Mouse (Mus musculus): ENCODE results near the gene Ptprz1. TPM values are rescaled to one million over a fixed set of nuclear protein-coding genes. Genes with fewer than 3 reads are reported as not detected.

The Ptprz1 gene
- polyA plus RNA-seq, 1 experiment from 2014 or later = 17.9 TPM

DNA sequence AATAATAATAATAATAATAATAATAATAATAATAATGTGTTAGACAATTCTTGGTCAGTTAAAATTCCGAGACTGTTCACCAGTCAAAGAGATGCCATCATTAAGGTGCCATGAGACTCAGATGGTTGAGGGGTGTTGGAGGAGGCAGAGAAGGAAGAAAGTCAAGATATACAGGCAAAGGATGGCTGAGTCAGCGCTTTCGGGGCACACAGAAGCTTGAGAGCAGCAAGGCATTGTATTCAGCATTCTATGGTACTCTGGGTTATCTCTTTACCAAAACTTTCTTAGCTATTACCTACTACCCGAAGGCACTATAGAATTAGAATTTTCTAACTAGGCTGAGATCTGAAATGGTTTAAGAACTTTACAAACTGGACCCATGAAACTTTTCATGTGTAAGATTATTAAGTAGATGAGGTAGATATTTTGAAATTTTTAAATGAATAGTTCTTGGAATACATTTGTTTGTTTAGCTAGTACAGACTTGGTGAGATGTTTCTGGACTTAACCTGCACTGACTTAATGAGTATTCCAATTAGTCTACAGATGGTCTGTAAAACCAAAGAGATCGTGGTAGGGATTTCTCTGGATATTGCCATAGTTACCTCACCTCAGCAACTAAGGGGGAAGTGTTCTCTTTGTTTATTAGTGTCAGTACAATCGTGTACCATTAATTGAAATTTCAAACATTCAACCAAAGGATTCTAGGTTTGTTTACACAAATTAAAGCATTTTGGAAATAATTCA is 33.4 kb downstream of the Ptprz1 start:
- no peaks in the 10 kb centered on the region for H3K9me3 ChIP-seq (ENCODE audit: control insufficient read depth, low read length)
- H3K4me3 ChIP-seq (ENCODE audit: low read depth, low read length) = no peak overlapping the region
- no peak overlapping the region for H3K9ac ChIP-seq (ENCODE audit: low read length)
- H3K27ac ChIP-seq (ENCODE audit: low read depth, low read length) = no peak overlapping the region
- DNase-seq (ENCODE audit: low spot score) (no peak), ATAC-seq (ENCODE audit: insufficient read depth, low FRiP score, low TSS enrichment) (no peak)
- 80% methylated on average over 6 of the region's 6 CpGs for WGBS
- no peaks in the 10 kb centered on the region for H3K36me3 ChIP-seq (ENCODE audit: control insufficient read depth, insufficient read depth, low read length)
- no peaks in the 10 kb centered on the region for H3K27me3 ChIP-seq (ENCODE audit: control insufficient read depth, insufficient read depth, low read length)
- H3K4me2 ChIP-seq (ENCODE audit: low read depth) = no peak overlapping the region
- H3K4me1 ChIP-seq (ENCODE audit: control insufficient read depth, insufficient read depth, low read length) = no peaks in the 10 kb centered on the region; the same call in 1 of the 2 replicates

GRCm38 (mm10) chr6:22909257-22909907 is 34.1 kb downstream of the Ptprz1 start:
- H3K9me3 ChIP-seq (ENCODE audit: control insufficient read depth, low read length) = no peaks in the 10 kb centered on the region
- no peak overlapping the region for H3K4me2 ChIP-seq (ENCODE audit: low read depth)
- no peaks in the 10 kb centered on the region for H3K36me3 ChIP-seq (ENCODE audit: control insufficient read depth, insufficient read depth, low read length)
- no peak overlapping the region for H3K27ac ChIP-seq (ENCODE audit: low read depth, low read length)
- H3K4me3 ChIP-seq (ENCODE audit: low read depth, low read length) = no peak overlapping the region
- ATAC-seq (ENCODE audit: insufficient read depth, low FRiP score, low TSS enrichment) (0 out of 2 replicates have a peak, but pooled peaks have one; percentile 49), DNase-seq (ENCODE audit: low spot score) (peak; percentile 37)
- H3K4me1 ChIP-seq (ENCODE audit: control insufficient read depth, insufficient read depth, low read length) = no peaks in the 10 kb centered on the region; the same call in 1 of the 2 replicates
- H3K9ac ChIP-seq (ENCODE audit: low read length) = no peak overlapping the region
- no peaks in the 10 kb centered on the region for H3K27me3 ChIP-seq (ENCODE audit: control insufficient read depth, insufficient read depth, low read length)
- WGBS = 24% methylated on average over 6 of the region's 6 CpGs

DNA sequence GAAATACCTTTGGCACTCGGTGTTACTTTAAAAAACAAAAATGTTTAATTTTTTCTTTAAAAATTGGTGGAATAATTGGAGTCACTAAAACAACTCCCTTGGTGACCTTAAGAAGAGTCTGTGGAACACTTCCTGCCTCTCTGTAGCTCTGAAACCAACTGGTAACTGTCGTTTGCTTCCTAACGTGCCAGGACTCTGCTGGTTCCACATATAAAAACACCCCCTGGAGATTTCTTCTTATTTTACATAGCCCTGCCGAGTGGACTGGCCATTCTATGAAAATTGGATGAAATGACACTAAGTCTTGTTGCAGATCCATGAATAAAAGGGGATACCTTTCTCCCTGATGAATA is 34.6 kb downstream of the Ptprz1 start:
- ATAC-seq (ENCODE audit: insufficient read depth, low FRiP score, low TSS enrichment) = 0 out of 2 replicates have a peak, but pooled peaks have one; percentile 1
- no peaks in the 10 kb centered on the region for H3K36me3 ChIP-seq (ENCODE audit: control insufficient read depth, insufficient read depth, low read length)

GRCm38 (mm10) chr6:22922880-22923279 is 47.6 kb downstream of the Ptprz1 start:
- no peaks in the 10 kb centered on the region for H3K9me3 ChIP-seq (ENCODE audit: control insufficient read depth, low read length)
- H3K27me3 ChIP-seq (ENCODE audit: control insufficient read depth, insufficient read depth, low read length) = no peaks in the 10 kb centered on the region
- H3K4me1 ChIP-seq (ENCODE audit: control insufficient read depth, insufficient read depth, low read length) = no peaks in the 10 kb centered on the region
- peak; percentile 79; the same call in 1 of the 2 replicates for ATAC-seq (ENCODE audit: insufficient read depth, low FRiP score, low TSS enrichment)
- peak; percentile 15 for DNase-seq (ENCODE audit: low spot score)
- H3K36me3 ChIP-seq (ENCODE audit: control insufficient read depth, insufficient read depth, low read length) = no peaks in the 10 kb centered on the region
- no peak overlapping the region for H3K4me3 ChIP-seq (ENCODE audit: low read depth, low read length)
- 10% methylated on average over 1 of the region's 1 CpGs for WGBS
- no peak overlapping the region for H3K4me2 ChIP-seq (ENCODE audit: low read depth)
- H3K9ac ChIP-seq (ENCODE audit: low read length) = no peak overlapping the region
- no peak overlapping the region for H3K27ac ChIP-seq (ENCODE audit: low read depth, low read length)

More for the DNA sequence above, 34.6 kb downstream of the Ptprz1 start:
- no peak overlapping the region for H3K4me2 ChIP-seq (ENCODE audit: low read depth)
- WGBS = 31% methylated on average over 4 of the region's 4 CpGs
- no peaks in the 10 kb centered on the region for H3K9me3 ChIP-seq (ENCODE audit: control insufficient read depth, low read length)
- no peak overlapping the region for H3K9ac ChIP-seq (ENCODE audit: low read length)
- H3K27me3 ChIP-seq (ENCODE audit: control insufficient read depth, insufficient read depth, low read length) = no peaks in the 10 kb centered on the region
- no peaks in the 10 kb centered on the region; the same call in 1 of the 2 replicates for H3K4me1 ChIP-seq (ENCODE audit: control insufficient read depth, insufficient read depth, low read length)
- no peak for DNase-seq (ENCODE audit: low spot score)
- H3K27ac ChIP-seq (ENCODE audit: low read depth, low read length) = no peak overlapping the region
- H3K4me3 ChIP-seq (ENCODE audit: low read depth, low read length) = no peak overlapping the region

GRCm38 (mm10) chr6:22932768-22933265 is 57.5 kb downstream of the Ptprz1 start:
- no peak for ATAC-seq (ENCODE audit: insufficient read depth, low FRiP score, low TSS enrichment)
- H3K27me3 ChIP-seq (ENCODE audit: control insufficient read depth, insufficient read depth, low read length) = no peaks in the 10 kb centered on the region

DNA sequence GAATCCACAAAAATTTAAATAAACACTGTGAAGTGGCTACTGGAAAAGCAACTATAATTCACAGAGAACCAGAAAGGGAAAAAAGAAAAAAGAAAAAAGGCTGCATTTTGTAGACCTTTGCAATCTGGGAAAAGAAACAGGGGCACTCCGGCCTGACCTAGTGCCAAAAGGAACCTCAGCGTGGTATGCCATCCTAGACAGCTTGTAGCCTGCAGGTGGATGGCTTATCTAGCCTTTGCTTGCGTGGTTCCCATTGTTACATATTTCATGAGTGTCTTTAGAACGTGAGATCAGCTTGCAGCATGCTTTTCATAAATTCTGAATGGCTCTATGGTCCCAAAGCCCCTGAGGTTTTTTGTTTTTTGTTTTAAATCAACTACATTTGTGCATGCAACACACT is 61.8 kb downstream of the Ptprz1 start:
- Histone ChIP-seq H3K4me3 (ENCODE audit: low read depth, low read length) (no peak overlapping the region), H3K27ac (ENCODE audit: low read depth, low read length) (no peak overlapping the region), H3K4me2 (ENCODE audit: low read depth) (no peak overlapping the region), H3K4me1 (ENCODE audit: control insufficient read depth, insufficient read depth, low read length) (no peaks in the 10 kb centered on the region), H3K27me3 (ENCODE audit: control insufficient read depth, insufficient read depth, low read length) (no peaks in the 10 kb centered on the region), H3K36me3 (ENCODE audit: control insufficient read depth, insufficient read depth, low read length) (no peaks in the 10 kb centered on the region), H3K9me3 (ENCODE audit: control insufficient read depth, low read length) (no peaks in the 10 kb centered on the region), H3K9ac (ENCODE audit: low read length) (no peak overlapping the region)
- no peak for DNase-seq (ENCODE audit: low spot score)
- WGBS = 82% methylated on average over 4 of the region's 4 CpGs
- ATAC-seq (ENCODE audit: insufficient read depth, low FRiP score, low TSS enrichment) = no peak

More at GRCm38 (mm10) chr6:22932768-22933265, 57.5 kb downstream of the Ptprz1 start:
- no peak for DNase-seq (ENCODE audit: low spot score)
- no peaks in the 10 kb centered on the region for H3K9me3 ChIP-seq (ENCODE audit: control insufficient read depth, low read length)
- H3K4me2 ChIP-seq (ENCODE audit: low read depth) = no peak overlapping the region
- H3K27ac ChIP-seq (ENCODE audit: low read depth, low read length) = no peak overlapping the region
- no peak overlapping the region for H3K9ac ChIP-seq (ENCODE audit: low read length)
- 81% methylated on average over 2 of the region's 2 CpGs for WGBS
- H3K4me1 ChIP-seq (ENCODE audit: control insufficient read depth, insufficient read depth, low read length) = no peaks in the 10 kb centered on the region
- H3K36me3 ChIP-seq (ENCODE audit: control insufficient read depth, insufficient read depth, low read length) = no peaks in the 10 kb centered on the region
- H3K4me3 ChIP-seq (ENCODE audit: low read depth, low read length) = no peak overlapping the region

- H3K4me2 ChIP-seq (ENCODE audit: low read depth) = no peak overlapping the region
- no peak overlapping the region for H3K27ac ChIP-seq (ENCODE audit: low read depth, low read length)
- H3K9me3 ChIP-seq (ENCODE audit: control insufficient read depth, low read length) = no peaks in the 10 kb centered on the region
- no peak overlapping the region for H3K9ac ChIP-seq (ENCODE audit: low read length)
- H3K27me3 ChIP-seq (ENCODE audit: control insufficient read depth, insufficient read depth, low read length) = no peaks in the 10 kb centered on the region
- 67% methylated on average over 5 of the region's 5 CpGs for WGBS
- H3K4me1 ChIP-seq (ENCODE audit: control insufficient read depth, insufficient read depth, low read length) = no peaks in the 10 kb centered on the region
- no peaks in the 10 kb centered on the region for H3K36me3 ChIP-seq (ENCODE audit: control insufficient read depth, insufficient read depth, low read length)
- peak; percentile 38; the same call in 1 of the 2 replicates for ATAC-seq (ENCODE audit: insufficient read depth, low FRiP score, low TSS enrichment)
- H3K4me3 ChIP-seq (ENCODE audit: low read depth, low read length) = no peak overlapping the region
- no peak for DNase-seq (ENCODE audit: low spot score)
Measured at GRCm38 (mm10) chr6:22937526-22937925, 62.2 kb downstream of the Ptprz1 start.

DNA sequence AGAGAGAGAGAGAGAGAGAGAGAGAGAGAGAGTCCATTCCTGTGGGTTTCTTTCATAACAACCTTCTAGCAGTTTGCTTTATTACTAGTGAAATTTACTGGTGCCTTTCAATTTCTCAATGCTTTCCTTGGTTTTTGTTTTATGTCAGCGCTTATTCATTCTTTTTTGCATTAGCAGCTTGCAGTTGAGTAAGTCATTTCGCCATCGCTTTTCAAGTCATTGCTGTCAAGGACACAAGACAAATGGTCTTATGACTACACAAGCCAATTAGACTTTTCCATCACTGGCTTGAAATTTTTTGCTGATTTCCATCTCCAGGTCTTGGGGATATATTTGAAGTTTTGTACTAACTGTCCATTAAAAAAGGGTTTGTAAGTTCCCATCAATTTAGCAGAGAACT is 68.9 kb downstream of the Ptprz1 start:
- Histone ChIP-seq H3K9ac (ENCODE audit: low read length) (no peak overlapping the region), H3K27me3 (ENCODE audit: control insufficient read depth, insufficient read depth, low read length) (no peaks in the 10 kb centered on the region), H3K27ac (ENCODE audit: low read depth, low read length) (no peak overlapping the region), H3K4me1 (ENCODE audit: control insufficient read depth, insufficient read depth, low read length) (no peaks in the 10 kb centered on the region), H3K4me3 (ENCODE audit: low read depth, low read length) (no peak overlapping the region), H3K4me2 (ENCODE audit: low read depth) (no peak overlapping the region), H3K9me3 (ENCODE audit: control insufficient read depth, low read length) (no peaks in the 10 kb centered on the region), H3K36me3 (ENCODE audit: control insufficient read depth, insufficient read depth, low read length) (no peaks in the 10 kb centered on the region)
- no peak for DNase-seq (ENCODE audit: low spot score)
- WGBS = 94% methylated on average over 3 of the region's 3 CpGs
- ATAC-seq (ENCODE audit: insufficient read depth, low FRiP score, low TSS enrichment) = no peak
